Mouse (Mus musculus): ENCODE measurements around the gene Entpd5.
A peak's percentile ranks its signal among the peaks of the same experiment; 100 is the strongest.
"Not testable (repeated sequence)": the region's sequence is repeated elsewhere in the genome, so short reads cannot be mapped to it uniquely, and the experiment has no call there.

Gene Entpd5

GRCm38 (mm10) chr12:84398629-84399028, 10.2 kb downstream of the Entpd5 start:
- no peak for DNase-seq

DNA sequence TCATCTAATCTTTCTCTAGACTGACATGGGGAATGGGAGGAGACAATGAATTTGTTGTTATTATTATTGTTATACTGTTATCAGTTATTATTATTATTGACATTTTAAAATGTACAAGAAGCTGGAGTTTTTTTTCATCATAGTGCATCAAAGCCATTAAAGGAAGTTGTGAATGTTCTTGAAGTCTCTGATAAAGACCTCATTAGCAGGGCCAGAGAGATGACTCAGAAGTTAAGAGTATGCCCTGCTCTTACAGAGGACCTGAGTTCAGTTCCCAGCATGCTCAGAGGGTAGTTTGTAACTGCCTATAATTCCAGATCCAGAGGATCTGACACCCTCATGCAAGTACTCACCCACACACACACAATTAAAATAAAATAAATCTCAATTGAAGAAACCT, 11.1 kb downstream of the Entpd5 start:
- DNase-seq = no peak

DNA sequence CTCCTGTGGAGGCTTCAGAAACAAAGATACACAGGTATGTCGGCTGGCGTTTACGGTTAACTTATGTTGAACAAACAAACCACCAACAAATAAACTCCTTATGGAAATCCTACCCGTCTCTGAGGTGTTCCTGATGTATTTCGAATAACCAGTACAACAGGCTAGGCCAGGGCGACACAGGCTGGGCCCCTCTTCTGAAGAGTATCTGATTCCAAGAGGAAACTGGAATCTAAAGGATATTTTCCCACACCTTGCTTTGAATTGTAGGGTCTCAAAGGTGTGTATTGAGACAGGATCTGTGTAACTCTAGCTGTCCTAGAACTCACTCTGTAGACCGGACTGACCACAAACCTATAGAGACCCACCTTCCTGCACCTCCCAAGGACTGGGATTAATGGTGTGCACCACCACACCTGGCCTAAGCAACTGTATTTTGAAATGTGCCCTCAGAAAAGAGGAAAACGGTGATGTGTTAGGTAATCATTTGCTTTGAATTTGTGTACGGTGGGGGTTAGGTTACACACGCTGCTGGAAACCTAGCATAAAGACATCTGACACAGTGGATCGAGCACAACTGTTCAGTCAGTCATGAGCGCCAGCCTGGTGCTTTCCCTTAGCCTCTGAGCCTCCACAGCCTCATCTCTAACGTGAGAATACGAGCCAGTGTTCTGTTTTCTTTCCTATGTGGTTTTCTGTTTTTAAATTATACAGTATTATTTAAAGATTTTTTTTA, 11.7 kb downstream of the Entpd5 start:
- no peak for DNase-seq

GRCm38 (mm10) chr12:84393847-84394246, 15.0 kb downstream of the Entpd5 start:
- DNase-seq = no peak

DNA sequence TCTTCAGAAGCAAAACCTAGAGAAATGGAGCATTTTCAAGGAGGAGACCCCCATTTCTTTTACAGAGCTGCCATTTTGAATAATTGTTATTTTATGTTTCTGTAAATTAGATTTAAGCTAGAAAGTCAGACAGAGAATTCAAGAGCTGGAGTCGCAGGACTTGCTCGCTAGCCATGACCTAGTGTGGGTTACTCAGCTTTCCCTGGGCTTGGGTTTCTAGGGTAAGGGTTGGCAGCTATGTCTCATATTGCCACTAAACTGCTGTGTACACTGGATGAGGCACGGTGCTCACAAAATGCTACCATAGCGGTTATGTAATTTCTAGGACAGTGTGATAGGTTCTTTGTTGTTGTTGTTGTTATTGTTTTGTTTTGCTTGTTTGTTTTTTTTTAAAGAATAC, 16.1 kb downstream of the Entpd5 start:
- DNase-seq = no peak

DNA sequence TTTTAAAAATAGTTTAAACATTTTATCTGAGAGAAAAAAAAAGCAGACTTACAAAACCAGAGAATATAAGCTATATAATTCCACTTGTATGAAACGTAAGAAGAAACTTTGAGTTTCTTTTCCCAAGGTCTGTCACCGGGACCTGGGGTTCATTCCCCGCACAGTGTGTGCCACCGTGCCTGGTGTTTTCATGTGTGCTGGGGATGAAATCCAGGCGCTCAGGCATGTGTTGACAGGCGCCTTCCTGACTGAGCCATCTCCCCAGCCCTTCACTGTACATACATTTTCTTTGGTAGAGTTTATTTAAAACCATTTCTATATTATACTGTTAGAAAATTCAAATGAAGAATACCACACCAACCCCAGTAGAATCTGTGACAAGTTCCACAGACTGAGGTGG, 18.5 kb downstream of the Entpd5 start:
- DNase-seq = no peak

DNA sequence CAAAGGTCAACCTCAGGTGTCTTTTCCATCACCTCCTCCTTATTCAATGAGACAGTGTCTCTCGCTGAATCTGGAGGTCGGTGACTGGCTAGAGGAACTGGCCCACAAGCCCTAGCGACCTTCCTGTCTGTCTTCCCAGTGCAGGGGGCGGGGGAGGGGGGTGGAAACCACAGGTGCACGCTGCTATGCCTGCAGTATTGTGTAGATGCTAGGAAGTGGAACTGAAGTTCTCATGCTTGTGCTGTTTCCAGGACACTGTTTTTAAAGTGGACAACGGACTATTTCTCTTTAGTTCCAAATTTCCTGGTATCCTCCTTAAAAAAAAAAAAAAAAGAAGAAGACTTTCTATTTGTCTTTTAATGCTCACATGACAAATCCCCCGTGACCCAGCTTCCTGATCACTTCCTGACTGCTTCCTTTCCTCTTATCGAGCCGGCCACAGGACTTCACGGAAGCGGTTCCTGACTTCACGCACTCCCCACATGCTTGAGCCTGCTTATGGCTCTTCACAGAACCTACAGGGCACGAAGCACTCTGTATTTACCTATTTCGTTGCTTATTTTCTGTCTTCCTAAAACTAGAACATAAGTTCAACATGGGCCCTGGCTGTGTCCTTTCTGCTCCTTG, 19.9 kb downstream of the Entpd5 start:
- no peak for DNase-seq

DNA sequence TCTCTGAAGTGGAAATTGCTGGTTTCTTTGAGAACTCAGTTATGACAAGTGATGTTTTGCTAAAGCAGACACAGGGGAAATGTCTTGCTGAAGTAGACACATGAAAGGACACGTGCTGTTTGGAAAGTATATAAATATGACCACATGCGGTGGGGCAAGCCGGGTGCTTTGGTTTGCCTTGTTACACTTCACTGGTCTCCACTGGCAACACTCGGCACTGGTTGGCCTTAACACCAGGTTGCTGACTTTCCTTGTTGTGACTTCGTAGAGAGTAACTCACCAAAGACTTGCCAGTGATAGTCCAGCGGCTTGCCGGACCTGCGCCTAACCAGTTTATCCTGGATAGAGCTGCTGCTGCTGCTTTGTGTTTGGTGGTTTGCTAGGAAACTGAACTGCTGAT, 20.7 kb downstream of the Entpd5 start:
- DNase-seq = no peak

- DNase-seq = no peak
Measured at GRCm38 (mm10) chr12:84385408-84385807, 23.4 kb downstream of the Entpd5 start.

GRCm38 (mm10) chr12:84384644-84385081, 24.2 kb downstream of the Entpd5 start:
- DNase-seq = no peak

- no peak for DNase-seq
Measured at GRCm38 (mm10) chr12:84382369-84382768, 26.5 kb downstream of the Entpd5 start.

- no peak for DNase-seq
Measured at GRCm38 (mm10) chr12:84373831-84374481, 34.9 kb downstream of the Entpd5 start.

DNA sequence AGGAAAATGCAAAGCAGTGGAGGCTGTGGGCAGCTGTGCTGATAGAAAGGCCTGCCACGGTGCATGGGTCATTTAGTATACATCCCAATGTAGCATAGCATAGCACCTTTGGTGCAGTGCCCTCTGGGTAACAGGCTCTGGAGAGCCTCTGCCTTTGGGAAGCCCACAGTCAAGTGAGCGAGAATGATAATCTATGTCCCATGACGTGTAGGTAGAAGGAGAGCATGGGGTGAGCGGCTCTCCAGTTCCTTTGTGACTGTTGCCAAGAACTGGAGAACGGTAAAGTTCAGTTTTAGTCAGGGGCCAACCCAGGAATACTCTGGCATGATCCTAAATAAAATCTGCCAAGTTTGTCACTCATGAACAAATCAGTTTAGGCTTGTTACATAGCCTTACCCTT, 37.2 kb downstream of the Entpd5 start:
- DNase-seq = no peak

- no peak for DNase-seq
Measured at GRCm38 (mm10) chr12:84366971-84367370, 41.9 kb downstream of the Entpd5 start.

GRCm38 (mm10) chr12:84365137-84365536, 43.7 kb downstream of the Entpd5 start:
- no peak for DNase-seq

DNA sequence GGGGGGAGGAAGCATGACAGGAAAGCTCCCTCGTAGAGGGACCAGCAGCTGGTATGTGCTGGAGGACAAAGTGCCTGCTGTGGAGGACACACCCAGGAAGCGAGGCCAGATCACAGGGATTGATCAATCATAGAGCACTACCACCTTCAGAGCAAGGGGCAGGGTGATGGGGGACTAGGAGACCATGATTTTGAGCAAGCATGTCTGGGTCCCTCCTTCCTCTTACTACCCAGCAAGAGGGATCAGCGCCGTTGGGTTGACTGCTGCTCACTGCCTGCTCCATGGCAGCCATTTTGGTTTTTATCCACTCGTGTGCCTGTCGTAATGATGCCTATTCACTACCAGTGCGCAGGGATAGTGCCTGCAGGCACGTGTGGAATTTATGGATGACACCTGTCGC, 44.5 kb downstream of the Entpd5 start:
- no peak for DNase-seq

DNA sequence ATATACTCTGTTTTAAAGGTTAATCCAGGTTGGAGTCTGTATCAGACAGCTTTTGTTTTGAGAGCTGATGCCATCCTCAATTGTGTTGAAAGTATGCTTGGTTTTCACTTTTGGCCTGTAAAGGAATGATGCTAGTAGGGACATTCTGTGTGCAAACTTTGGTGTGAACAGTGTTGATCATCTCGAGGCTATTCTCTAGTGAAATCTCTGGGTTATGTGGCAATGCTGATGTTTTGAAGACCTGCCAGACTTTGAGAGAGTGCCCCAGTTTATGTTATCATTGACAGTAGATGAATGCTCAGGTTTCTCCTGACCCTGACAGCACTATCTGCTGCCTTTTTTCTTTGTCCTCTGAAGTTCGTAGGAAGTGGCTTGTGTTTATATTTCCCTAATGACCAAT, 46.0 kb downstream of the Entpd5 start:
- DNase-seq = no peak

- peak; percentile 88 to 94 for DNase-seq
Measured at GRCm38 (mm10) chr12:84361555-84362489, 47.0 kb downstream of the Entpd5 start, which contains the start of the genes Coq6 and Fam161b. TSS of gene Coq6 (plus strand) at chr12:84361657. TSS of gene Fam161b (minus strand) at chr12:84361833.

DNA sequence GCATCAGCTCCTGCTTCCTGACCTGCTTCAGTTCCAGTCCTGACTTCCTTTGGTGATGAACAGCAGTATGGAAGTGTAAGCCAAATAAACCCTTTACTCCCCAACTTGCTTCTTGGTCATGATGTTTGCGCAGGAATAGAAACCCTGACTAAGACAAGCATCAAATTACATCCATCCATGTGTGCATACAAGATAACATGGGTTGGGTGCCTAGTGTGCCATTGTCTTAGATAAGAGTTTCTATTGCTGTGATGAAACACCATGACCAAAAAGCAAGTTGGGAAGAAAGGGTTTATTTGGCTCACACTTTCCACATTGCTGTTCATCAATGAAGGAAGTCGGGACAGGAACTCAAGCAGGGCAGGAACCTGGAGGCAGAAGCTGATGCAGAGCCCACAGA, 50.1 kb downstream of the Entpd5 start:
- DNase-seq = not testable (repeated sequence)

DNA sequence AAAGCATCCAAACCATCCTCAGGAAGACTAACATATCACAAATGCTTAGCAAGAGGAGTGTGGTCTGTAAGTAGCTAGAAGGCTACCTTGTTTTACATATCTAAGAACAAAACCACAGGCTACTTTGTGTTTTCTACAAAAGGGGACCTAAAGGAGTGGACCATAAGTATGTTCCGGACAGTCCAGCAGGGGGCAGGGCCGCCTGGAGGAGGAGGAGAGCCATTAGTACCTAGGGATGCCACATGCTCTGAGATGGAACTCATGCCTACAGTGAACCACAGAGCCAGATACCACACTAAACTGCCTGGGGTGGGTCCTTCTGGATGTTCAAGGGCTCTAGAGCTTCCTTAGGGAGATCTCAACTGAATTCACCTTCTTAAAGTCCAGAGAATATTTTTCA, 61.6 kb downstream of the Entpd5 start:
- DNase-seq = no peak

DNA sequence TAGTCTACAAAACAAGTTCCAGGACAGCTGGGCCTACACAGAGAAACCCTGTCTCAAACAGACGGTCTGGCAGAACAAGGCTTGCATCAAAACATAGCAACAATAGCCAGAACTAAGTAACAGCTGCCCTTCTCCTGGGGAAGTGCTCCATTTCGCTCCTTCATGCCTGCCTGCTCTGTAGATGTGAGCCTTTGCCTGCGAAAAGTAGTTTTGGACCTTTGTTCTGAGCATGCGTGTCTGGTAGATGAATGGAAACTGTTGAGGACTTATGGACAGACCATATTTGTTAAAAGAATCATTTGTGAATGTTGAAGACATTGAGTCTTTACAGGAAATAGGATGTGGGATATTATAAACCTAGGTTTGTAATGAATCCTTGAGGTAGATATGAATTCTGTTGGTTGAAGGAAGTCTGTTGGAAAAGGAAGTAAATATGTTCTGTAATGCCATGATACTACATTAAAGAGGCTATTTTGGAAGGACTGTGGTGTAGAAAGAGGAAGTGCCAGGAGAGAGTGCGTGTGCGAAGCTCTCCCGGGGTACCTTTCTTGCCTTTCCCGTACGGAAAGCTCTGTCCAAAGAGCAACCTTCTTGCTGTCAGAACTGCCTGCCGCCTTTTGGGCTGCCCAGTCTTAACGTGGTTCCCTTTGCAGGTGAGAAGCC, 71.7 kb downstream of the Entpd5 start:
- DNase-seq = no peak

- DNase-seq = no peak
Measured at GRCm38 (mm10) chr12:84327111-84327512, 81.7 kb downstream of the Entpd5 start.
